Mouse (Mus musculus) urinary bladder, postnatal 14 days (tissue): ENCODE data around the gene Axin1.
"Not testable (repeated sequence)": the region's sequence is repeated elsewhere in the genome, so short reads cannot be mapped to it uniquely, and the experiment has no call there.

Experiments
- DNase-seq: peaks from one replicate; pipeline ENCODE4 v3.0.0; 2021; ENCODE audit warnings: low spot score

The Axin1 gene

DNA sequence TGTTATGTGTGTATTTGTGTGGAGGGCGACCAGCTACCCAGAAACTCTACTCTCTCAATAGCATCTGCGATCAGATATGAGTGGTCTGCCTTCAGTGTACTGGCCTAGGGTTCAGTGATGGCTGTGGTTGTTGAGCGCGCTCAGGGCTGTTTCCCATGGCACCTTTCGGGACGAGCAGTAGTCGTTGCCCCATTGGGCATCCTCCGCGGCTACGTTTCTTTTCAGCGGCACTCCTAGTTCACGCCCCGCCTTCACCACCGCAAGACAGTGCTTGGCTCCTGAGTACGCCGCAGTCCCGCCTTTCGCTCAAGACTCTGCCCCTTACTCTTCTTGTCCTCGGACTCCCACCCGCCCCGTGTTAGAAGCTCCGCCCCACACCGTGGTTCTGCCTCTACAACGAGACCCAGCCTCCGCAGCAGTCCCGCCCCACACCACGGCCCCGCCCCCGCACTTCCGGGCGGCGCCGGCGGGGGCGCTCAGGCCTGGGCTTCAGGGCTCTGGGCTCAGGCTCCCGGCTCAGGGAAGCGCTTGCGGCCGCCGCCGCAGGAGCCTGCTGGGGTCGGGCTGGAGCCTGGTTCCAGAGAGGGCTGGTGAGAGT lies at the start of gene Axin1:
Gene Axin1, plus strand, starts transcription at position 450 of the 598 bp plus-strand sequence.
- peak; percentile 93 for DNase-seq

DNA sequence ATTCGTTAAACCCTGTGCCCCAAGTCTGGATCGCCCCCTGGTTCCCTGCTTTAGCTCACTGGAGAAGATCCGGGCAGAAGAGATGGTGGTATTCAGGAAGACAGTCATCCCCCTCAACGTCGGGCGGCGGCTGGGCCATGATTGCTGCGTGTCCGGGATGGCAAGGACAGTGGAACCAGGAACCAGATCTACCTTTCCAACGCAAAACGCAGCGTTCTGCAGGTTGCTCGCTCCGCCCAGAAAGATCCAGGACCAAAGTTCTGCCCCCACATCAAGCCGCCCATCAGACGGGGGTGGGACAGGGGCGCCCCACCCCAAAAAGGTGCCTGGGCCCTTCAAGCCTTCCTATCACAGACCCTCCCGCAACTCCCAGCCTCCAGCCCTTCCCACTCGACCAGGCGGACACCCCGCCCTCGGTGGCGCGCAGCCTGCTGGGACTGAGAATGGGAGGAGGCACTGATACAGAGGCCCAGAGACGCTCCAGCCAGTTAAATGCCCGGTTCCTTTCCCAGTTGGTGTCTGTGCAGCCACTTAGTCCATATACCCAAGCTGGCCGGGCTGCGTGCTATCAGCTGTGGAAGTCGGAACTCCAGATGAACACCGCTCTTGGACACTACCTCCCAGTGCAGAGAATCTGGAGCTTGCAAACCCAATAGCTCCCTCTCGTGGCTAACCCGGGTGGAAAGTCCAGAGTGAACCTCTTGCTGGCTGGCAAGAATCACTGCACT lies 48.4 kb upstream of the Axin1 start, which contains the start of gene Decr2:
Gene Decr2, minus strand, starts transcription at position 433 of the 728 bp plus-strand sequence.
- peak; percentile 92 for DNase-seq

DNA sequence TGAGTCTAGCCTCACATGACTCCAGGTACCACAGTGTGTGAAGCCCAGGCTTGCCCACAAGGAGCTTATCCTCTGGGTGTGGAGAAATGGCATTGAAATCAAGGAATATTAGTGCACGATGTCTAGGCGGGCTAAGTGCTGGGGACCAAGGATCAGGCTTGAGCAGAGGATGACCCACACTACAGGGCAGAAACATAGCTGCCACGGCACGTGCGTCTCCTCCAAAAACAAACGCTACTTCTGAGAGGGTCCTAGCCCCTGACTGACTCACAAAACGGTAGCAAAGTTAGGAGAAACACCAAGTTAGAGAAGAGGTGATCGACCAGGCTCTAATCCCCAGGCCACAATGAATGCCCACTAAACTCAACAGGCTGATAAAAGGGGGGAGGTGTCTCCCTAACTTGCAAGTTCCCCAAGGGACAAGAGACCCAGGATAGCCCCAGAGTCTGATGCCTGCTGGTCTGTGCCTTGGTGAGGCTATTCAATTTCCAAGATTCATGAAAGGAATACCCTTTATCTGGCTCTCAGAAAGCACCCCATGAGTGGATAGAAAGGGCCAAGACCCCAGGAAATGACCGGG lies 43.9 kb upstream of the Axin1 start:
- DNase-seq, result no peak

DNA sequence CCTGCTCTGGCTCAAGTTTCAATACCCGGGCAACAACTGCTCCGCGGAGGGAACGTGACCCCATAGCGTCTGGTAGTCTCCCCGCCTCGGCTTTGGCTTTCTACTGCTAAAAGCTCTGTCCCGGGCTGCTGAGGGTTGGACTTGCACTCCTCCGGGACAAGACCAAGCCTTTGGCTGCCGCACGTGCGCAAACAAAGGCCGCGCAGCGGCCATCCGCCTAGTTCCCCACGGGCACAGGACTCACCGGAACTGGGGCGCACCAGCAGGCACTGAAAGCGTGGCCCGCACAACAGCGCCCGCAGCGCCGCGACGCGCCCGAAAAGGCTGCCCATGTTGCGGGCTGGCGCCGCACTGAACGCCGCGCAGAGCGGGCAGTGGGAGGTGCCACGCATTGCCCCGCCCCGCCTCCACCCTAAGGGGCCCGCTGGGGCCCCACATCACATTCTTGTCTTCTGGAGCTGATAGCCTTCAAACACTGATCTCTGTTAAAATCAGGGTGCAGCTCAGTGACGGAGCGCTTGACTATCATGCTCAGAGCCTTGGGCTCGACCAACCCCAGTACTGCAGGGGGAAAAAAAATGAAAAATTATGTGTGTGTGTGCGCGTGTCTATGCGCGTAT lies 43.3 kb upstream of the Axin1 start, which contains the start of gene Nme4:
Gene Nme4, minus strand, starts transcription at position 482 of the 620 bp plus-strand sequence.
- DNase-seq, result peak; percentile 52

DNA sequence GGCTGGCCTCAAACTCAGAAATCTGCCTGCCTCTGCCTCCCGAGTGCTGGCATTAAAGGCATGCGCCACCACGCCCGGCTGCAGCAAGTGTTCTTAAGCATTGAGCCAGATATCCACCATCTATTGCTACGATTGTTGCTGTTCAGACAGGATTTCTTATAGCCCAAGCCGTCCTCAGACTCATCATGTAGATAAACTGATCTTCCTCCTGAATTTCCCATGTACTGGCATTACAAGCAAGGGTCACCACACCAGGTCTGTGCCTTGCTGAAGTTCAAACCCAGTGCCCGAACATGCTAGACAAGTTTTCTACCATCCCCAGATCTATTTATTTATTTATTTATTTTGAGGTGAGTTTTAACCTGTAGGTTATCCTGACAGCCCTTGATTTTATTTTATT lies 40.0 kb upstream of the Axin1 start:
- DNase-seq, result no peak

DNA sequence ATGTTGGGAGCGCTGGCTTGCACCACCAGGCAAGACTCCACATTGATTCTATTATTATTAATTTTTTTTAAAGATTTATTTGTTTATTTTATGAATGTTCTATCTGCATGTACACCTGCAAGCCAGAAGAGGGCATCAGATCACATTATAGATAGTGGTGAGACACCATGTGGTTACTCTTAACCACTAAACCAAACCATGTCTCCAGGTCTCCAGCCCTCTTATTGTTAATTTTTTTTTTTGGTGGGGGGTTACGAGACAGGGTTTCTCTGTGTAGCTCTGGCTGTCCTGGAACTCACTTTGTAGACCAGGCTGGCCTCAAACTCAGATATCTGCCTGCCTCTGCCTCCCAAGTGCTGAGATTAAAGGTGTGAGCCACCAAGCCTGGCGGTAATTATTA lies 39.2 kb upstream of the Axin1 start:
- not testable (repeated sequence) for DNase-seq

DNA sequence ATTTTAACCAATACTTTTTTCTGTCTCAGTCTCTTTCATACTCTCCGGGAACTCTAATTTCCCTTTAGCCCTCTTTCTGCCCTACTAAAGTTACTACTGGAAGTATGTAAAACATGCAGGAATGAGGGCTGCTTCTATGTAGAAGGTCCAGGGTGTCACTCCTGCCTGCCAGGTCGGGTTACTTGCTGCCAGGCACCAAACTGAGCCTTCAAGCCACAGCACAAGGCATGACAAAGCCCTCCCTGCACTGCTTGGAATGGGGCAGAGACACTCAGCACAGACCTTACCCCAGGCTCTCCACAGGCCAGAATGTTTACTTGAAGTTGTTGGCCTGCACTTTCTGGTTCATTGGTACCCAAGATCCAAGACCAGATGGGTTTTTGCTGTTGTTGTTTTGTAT lies 38.3 kb upstream of the Axin1 start:
- no peak for DNase-seq

DNA sequence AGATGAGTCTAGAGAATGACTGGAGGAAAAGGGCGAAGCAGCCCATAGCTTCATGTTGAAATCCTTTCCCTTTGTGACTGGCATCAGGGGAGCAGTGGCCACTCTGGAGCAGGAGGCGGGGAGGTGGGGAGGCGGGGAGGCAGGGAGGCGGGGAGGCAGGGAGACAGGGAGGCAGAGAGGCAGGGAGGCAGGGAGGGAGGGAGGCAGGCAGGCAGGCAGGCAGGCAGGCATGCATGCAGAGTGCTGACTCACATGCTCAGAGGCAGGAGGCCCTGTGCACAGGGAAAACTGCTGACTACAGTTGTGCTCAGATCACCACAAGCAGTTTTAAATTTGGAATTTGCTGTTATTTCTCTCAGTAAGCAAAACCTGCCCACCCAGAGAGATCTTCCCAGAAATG lies 37.0 kb upstream of the Axin1 start:
- no peak for DNase-seq

DNA sequence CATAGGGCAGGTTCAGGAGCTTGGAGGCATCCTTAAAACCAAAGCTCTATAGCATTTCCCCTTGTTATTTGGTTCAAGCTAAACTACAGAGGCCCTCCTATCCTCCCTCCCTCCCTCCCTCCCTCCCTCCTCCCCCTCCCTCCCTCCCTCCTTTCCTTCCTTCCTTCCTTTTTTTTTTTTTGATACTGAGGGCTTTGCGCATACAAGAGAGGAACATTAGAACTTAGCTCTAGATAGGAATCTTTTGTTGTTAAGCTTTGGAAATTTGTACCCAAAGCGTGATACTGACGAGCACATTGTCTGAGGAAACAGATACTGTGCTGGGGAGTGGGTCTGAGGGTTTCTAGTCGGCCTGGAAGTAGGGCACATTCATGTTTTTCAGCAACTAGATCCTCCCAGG lies 32.9 kb upstream of the Axin1 start:
- DNase-seq, result no peak

DNA sequence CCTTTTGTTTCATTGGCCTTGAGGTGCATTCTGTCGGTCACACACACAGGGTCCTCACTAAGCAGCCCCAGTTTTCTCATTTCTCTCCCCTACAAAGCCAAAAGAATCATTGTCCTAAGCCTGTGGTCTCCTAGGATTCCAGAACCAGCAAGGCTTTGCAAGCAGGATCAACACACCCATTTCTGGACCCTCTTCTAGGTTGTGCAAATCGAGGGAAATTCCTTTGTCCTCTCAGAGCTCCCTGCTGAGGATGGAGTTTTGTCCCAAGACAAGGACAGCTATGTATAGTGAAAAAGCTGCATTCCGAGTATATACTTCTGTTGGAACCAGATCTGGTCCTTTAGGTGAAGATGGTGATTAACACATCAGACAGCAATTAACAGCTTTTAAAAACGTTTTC lies 28.3 kb upstream of the Axin1 start:
- DNase-seq, result no peak

DNA sequence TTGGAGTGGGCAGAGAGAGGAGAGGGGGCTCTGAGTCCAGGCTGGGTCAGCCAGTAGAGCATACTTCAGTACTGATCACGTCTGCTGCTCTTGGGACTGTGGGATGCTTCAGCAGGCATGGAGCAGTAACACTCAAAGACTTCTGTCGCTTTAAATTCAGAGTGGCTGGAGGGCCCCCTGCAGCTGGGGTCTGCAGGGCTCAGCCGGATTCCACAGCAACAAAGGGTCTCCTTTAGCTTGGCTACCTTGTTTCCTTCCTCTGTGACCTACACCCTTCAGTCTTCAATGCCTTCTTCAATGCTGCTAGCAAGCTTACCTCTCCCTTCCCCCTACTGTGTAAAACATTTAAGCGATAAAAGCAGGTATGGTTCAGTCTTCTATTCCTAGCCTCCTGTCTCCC lies 27.5 kb upstream of the Axin1 start:
- no peak for DNase-seq

DNA sequence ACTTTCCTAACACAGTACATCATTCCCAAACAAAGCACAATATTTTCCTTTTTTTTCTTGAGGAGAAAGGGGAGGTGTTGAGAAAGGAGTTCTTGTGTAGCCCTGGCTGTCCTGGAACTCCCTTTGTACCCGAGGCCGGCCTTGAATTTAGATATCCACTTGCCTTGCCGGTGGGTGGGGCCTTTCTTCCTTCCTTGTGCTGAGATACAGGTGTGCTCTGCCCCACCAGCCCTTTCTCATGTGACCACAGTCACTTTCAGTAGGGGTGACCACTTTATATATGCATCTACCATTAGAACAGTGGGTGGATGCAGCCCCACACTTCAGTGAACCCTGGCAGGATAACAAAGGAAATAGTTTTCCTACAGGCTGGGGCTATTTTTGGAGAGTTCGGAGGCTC lies 26.8 kb upstream of the Axin1 start:
- no peak for DNase-seq

DNA sequence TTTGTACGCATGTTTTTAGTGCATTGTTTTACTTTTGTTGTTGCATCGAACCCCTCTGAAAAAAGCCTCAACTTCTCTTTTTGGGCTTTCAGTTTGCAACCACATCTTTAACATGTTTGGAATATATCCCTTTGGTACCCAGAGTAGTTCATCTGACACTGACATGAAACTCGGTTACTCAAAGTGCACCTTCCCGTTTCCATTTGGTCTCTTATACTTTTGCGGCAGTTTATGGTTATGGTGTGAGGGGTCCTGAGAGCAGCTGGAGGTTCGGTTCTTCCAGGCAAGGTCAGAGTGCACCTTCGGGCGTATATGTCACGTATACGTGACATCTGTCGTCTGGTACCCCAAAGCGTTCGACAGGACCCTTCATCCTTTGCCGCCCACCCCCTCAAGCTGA lies 25.7 kb upstream of the Axin1 start:
- DNase-seq, result no peak

DNA sequence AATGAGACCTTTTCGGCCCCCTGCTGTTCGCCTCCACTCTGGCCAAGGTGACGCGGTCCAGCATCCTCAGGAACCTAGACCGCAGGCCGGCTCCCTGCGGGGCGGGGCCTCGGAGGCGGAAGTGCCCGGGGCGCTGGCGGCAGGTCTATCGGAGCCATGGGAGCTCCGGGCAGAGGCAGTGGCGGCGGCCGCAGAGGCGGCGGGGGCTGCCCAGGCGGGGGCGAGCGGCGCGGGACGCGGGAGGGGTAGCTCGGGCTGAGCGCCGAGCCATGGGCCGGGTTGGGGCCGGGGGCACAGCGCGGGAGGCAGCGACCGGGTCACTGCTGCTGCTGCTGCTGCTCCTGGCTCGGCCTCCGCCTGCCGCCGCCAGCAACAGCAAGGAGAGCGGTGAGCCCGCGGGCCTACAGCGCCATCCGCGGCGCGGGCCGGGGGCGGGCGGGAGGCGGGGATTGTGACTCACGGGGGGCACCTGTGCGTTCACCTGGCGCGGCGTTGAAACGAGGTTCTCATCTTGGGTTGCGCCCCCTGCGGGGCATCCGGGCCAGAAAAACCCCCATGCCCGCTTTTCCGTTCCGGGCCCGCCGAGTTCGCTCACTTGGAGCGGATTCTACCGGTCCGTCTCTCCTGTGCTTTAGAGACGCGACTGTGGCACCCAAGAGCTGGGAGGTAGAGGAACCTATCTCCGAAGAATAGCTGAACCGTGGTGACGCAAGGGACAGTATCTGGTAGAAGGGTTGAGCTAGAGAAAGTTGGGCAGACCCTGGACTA lies 25.1 kb upstream of the Axin1 start, which contains the start of gene Tmem8:
Gene Tmem8, plus strand, starts transcription at position 119 of the 768 bp plus-strand sequence.
- peak; percentile 74 for DNase-seq

DNA sequence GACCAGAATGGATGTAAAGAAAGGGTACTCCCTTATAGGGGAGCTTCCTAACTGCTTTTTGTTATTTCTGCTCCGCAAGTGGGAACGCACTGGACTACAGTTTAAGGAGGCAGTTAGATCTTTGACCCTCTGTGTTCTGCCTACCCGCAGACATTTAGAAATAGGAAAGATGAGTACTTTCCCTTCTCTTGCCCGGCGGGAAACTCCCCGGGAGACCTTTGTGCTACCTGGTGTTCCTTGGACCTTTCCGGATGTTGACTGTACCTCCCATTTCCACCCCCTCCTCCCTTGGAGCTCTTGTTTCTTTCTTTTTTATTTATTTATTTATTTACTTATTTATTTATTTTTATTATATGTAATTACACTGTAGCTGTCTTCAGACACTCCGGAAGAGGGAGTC lies 24.4 kb upstream of the Axin1 start:
- no peak for DNase-seq

DNA sequence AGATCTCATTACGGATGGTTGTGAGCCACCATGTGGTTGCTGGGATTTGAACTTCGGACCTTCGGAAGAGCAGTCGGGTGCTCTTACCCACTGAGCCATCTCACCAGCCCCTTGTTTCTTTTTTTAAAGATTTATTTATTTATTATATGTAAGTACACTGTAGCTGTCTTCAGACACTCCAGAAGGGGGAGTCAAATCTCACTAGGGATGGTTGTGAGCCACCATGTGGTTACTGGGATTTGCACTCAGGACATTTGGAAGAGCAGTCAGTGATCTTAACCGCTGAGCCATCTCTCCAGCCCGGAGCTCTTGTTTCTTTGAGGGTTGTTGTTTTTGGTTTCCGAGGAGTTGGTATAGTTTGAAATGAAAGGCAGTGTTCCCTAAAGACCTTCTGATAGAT lies 24.0 kb upstream of the Axin1 start:
- DNase-seq, result not testable (repeated sequence)

DNA sequence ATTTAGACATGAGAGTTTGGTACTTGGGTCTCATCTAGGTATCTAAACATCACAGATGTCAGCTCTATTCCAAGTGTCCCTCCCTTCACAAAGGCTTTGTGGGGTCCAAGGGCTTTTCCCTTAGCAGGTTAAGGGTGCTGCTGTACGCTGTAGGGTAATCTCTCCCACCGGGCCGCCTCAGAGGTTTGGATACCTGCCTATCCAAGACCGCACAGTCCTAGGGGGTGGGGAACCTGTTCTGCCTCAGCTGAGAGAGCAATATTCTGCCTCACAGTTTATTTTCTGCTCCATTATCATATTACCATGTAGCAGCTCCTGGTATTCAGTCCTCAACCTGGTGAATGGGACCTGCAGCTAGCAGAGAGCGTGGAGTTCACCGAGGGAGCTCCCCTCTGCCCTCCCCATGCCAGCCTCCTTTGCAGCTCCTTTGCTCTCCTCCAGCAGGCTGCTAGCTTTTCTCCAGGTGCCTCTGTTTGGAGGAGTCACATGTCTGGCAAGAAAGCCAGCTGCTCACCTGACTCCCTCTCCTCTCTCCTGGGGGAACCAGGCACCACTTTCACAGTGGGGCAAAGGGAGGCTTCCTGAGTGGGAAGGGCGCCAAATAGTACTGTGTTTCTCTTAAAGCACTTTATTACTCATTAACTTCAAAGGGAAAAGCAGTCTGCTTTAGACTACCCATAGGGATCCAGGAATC lies 23.1 kb upstream of the Axin1 start:
- DNase-seq, result no peak

DNA sequence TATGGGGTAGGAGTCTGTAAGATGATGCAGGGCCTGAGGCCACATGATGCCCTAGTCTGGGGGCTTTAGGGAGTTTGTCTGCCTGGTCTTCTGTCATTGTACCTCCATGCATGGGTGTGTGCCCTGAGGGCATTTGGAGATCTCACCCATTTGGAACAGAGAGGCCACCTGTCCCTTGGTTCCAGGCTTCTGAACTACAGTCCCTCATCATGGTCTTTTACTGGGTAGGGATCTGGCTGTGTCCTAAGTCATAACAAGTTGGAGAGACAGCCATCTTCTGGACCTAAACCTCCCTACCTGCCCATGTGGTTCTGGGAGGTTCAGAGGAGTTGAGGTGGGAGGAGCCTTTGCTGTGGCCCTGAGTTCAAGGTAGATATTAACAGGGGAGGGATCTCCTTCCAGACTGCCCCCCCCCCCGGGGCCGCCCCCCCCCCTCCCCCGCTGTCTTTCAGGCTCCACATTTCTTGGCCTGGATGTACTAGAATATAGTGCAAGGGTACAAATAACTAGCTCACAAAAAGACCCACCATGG lies 22.5 kb upstream of the Axin1 start:
- no peak for DNase-seq

DNA sequence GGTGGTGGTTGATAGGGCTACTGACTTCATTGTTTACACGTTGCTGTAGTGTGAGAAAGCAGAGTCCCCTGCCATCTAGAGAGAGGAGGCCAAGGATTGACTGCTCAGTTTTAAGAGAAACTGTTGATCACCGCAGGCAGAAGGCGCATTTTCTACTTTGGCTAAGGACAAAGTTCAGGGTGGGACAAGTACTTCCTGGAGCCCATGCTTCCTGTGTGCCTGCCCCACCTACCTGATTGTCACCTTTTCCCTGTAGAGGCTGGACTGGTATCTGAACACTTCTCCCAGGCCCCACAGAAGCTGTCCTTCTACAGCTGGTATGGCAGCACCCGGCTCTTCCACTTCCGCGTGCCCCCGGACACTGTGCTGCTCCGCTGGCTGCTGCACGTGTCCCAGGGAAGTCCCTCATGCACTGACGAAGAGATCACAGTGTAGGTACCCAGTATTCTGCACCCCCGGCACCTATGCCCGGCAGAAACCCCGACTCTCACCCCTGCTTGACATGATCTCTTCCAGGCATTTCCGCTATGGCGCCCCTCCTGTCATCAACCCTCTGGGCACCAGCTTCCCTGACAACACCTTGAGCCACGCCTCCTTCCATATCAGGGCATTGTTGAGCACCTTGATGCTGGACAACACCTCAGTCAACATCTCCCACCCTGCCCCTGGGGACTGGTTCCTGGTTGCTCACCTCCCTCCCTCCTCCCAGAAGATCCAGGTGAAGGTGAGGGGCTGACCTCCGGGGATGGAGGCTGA lies 21.8 kb upstream of the Axin1 start:
- no peak for DNase-seq
